Mouse (Mus musculus) gastrocnemius, adult 2 months (tissue): ENCODE data around the gene Nkx2-3. TPM values are rescaled to one million over a fixed set of nuclear protein-coding genes. Genes with fewer than 3 reads are reported as not detected.

Experiments
- DNase-seq: peaks from one replicate; pipeline ENCODE4 v3.0.0; 2022
- H3K27ac ChIP-seq: fragments of 200-600 bp; 2 replicates; pipeline ENCODE4 v1.8.1; 2022; ENCODE audit warnings: mild to moderate bottlenecking
- H3K4me3 ChIP-seq: fragments of 200-600 bp; 2 replicates; pipeline ENCODE4 v1.8.1; 2022; ENCODE audit warnings: mild to moderate bottlenecking, moderate library complexity
- CTCF ChIP-seq: fragments of 200-600 bp; IDR thresholded peaks from 2 replicates; pipeline ENCODE4 v1.8.1; 2022; ENCODE audit warnings: antibody characterized with exemption, mild to moderate bottlenecking, moderate library complexity
- intact Hi-C: fragments of 180-260 bp; cut with DNase I; formaldehyde crosslinking; loops from one replicate; pipeline ENCODE4 v1.15.1; 2025
- total RNA-seq, 2 experiments: library from RNA; stranded (reverse); gene quantifications; 2 replicates each; pipeline ENCODE4 v1.2.3; 2021

Nkx2-3 gene
- total RNA-seq, 2 experiments from 2014 or later, result not detected

DNA sequence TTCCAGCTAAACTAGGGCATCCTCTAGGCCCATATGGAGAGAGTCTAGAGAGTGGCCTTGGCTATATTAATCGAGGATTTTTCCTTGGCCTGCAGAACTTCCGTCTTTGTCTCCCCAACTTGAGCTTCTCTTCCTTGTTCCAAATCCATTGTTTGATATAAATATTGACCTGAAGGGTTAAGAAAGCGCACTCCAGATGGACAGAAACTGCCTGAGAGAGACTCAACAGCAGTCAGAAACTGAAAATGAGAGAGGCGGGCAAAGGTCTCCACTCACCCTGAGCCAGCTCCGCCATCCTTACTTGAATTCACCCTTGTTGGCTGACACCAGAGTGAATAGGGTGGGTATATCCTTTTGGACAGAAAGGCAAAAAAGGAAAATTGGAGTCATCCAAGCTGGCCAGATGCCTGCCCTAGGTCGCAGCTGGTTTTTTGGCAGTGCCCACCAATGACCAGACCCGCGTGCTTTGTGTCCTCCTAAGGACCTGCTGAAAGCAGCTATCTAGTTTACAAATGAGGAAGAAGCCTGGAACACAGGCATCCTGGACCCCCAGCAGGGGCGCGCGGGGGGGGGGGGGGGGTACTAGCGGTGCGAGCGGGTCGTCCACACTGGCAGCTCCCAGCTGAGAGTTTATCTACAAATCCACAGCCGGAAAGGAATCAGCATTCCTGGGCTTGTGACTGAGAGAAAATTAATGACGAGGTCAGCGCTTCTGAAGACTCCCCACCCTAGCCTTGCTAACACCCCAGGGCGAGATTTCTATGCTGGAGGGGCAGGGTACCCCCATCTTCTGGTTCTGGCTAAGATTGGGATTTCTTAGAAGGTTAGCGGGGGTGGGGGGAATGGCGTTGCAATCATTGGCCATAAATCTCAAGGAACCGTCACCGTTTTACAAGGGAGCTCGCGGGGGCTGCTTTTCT is 13.1 kb upstream of the Nkx2-3 start:
- DNase-seq, result no peak
- no peak for TF ChIP-seq CTCF
- Histone ChIP-seq H3K4me3 (no peak overlapping the region), H3K27ac (no peak overlapping the region)
- intact Hi-C loops, result no loop called here

DNA sequence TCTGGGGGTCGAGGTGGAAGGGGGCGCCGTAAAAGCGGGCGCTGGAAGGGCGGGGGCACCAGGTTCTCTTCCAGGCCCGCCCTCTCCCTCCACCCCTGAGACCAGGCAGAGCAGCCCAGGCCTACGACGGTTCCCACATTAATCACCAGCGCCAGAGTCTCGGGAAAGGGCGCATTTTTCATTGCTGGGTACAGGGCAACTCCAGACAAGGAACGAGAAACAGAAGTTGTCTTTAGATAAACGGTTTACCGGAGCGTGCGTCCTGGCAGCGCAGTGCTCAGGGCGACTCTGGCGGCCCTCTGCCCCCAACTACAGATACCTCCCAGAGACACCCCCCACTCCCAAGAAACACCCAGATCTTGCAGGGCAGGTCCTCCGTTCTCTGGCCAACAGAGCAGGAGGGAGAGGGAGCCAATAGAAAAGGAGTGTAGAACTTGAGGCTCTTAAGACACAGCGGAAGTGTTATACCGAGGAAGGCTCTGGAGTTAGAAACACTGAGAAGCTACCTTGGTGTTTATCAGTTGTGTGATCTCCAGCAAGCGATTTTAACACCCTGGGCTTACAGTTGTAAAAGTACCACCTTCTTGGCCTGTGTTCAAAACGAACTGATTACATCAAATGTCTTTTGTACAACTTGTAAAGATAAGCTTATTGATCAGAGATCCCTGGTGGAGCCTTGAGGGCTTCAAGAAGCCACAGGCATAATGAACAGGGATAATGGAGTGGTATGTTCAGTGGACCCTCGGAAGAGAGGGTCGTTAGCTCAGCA is 12.2 kb upstream of the Nkx2-3 start:
- H3K27ac ChIP-seq, result no peak overlapping the region
- intact Hi-C loops, result no loop called here
- no peak for TF ChIP-seq CTCF
- no peak overlapping the region for H3K4me3 ChIP-seq
- DNase-seq, result no peak

DNA sequence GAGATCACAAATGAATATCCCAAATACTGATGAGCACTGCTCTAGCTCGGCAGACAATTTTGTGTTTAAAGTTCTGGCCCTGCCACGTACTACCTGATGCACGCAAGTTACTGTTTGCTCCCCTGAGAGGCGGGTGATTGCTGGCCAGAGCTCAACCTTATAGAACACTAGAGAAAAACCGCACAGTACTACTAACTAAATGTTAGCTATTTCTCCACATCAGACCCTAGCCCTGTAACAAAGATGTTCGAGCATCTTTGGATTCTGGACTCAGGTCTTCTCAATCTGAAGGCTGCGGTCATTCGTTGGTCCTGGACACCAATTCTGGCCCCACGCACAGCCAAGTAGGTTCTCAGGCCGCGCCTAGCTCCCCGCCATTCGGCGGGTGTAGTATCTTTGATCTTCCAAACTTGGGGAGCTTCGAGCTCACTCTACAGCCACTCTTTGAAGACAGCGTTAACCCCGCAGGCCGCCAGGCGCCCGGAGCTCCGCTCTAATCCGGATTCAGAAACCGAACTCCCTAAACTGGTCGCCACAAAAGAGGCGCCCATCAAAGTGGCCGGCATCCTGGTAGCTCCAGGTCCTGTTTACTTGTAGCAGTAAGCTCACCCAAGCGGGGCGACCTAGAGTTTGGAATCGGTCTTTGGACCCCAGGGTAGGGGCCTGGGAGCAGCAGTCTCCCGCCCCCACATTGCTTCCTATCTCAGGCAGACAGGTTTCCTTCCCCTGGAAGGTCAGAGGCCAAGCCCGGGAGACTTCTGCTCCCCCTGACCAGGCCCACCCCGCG is 11.4 kb upstream of the Nkx2-3 start:
- no peak for DNase-seq
- intact Hi-C loops, result no loop called here
- Histone ChIP-seq H3K4me3 (no peak overlapping the region), H3K27ac (no peak overlapping the region)
- no peak for TF ChIP-seq CTCF

DNA sequence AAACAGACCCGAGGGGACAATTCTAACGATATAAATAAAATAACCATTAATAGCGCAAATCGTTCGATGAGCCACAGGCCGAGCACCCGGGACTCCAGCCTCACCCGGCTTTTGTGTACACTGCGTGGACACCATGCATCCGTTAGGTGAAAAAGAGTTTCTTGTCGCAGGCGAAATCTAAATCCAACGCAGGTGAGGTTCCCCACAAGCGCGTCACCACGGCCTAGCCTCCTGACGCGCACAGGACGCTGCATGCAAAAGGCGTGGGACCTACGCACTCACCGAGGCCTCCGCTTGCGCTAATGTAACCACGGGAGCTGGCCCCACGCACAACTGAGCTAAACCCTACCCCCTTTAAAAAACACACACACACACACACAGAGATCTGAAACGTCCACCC is 10.7 kb upstream of the Nkx2-3 start:
- H3K4me3 ChIP-seq, result no peak overlapping the region
- intact Hi-C loops, result no loop called here
- TF ChIP-seq CTCF, result no peak
- no peak overlapping the region for H3K27ac ChIP-seq
- DNase-seq, result no peak

DNA sequence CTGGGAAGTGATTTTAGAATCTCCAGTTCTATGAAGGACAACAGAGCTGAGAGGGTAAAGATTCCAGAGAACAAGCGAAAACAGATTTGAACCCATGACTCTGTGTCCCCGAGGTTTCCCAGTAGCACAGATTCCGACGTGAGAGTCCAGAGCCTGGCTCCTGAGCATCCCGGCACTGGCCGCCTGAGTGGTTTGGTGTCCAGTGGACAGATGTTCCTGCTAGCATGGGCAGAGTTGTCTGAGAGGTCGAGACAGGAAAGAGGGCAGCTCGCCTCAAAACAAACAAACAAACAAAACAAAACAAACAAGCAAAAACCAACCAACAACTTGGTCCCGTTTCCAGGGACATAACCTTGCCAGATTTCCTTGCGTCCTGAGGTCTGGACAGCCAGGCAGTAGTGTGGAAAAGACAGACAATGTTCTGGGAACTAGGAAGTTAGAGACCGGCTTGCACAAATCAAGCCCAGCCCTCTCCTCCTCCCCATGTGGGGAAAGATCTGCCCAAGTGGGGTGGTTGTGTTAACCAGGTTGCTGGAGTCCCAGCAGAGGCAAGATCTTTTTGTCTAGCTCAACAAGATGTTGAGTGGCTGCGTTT is 10.0 kb upstream of the Nkx2-3 start:
- TF ChIP-seq CTCF, result no peak
- H3K4me3 ChIP-seq, result no peak overlapping the region
- intact Hi-C loops, result no loop called here
- H3K27ac ChIP-seq, result no peak overlapping the region
- no peak for DNase-seq

DNA sequence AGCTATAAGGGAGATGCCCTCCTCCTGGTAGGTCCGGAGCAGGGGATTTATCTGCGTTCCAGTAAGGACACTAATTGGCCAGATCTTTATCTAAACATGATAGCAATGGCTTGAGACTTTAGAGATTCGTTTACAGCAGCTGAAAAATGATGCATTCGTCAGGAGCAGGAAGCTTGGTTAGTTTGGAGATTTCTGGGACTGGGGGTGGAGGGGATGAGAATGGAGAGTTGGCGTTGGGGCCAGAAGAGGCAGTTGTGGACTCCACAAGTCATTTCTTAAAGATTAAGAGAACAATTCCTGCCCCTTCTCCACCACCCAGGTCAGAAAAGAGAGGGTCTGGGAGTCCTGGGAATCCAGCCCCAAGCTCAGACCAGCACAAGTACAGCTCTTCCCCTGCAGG is 8.6 kb upstream of the Nkx2-3 start:
- no peak overlapping the region for H3K27ac ChIP-seq
- intact Hi-C loops, result no loop called here
- no peak for DNase-seq
- H3K4me3 ChIP-seq, result no peak overlapping the region
- TF ChIP-seq CTCF, result no peak

DNA sequence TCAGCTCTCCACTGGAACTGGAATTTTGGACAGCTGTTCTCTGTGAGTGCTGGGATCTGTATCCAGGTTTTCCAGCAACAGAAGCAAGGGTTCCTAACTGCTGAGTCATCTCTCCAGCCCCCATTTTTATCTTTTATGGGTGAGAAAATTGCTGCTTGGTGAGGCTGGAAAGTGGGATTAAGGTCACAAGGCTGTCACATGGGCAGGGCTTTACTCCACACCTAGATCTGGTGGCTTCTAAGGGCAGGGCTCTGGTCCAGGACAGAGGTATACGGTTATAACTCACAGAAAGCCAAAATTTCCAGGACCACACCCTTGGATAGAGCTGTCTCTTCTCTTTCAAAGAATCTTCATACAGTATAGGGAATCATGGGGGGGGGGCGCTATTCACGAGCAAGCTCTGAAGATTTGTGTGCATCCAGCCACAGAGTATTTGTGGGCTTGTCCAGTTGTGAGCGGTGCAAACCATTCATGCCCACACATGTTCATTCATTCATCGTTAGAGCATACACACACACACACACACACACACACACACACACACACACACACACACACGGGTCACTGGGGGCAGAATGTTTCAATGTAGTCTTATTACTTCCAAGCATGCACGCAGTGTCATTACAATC is 7.5 kb upstream of the Nkx2-3 start:
- no peak for TF ChIP-seq CTCF
- no peak for DNase-seq
- Histone ChIP-seq H3K27ac (no peak overlapping the region), H3K4me3 (no peak overlapping the region)
- intact Hi-C loops, result no loop called here

DNA sequence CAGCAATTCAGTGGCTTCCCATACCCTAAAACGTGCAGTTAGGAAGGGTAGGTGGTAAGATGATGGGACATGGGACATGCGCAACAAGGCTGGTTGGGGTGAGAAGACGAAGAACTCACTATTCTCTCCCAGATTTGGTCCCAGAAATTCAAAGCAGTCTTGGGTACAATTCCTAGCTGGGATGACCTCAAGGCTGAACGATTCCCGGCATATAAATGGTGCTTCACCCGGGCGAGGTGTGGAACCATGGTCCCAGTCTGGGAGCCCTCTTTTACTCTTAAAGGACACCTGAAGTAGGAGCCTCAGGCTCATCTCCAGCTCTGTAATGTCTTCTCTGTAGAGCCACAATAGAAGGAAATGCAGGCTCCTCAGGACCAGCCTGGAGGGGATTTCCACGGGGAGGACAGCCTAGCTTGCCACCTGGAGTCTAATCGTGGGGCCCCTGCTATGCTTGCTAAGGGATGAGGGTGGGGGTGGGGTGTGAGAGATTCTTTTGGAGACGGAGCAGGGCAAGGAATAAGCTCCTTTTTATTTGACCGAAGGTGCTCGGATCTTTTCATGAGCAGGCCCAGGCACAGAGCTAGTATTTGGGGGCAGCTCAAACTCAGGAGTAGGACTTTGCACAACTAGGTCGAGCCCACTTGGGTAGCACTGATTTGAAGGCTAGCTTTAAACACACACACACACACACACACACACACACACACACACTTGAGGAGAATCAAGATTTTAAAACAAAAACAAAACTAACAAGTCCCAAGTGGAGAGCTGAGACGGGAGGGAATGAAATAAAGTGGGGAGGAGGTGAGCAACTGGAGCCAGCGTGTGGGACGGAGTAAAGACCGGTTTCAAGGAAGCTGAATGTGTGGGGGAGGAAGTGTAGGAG is 6.2 kb upstream of the Nkx2-3 start:
- Histone ChIP-seq H3K27ac (no peak overlapping the region), H3K4me3 (no peak overlapping the region)
- DNase-seq, result no peak
- intact Hi-C loops, result no loop called here
- TF ChIP-seq CTCF, result no peak

DNA sequence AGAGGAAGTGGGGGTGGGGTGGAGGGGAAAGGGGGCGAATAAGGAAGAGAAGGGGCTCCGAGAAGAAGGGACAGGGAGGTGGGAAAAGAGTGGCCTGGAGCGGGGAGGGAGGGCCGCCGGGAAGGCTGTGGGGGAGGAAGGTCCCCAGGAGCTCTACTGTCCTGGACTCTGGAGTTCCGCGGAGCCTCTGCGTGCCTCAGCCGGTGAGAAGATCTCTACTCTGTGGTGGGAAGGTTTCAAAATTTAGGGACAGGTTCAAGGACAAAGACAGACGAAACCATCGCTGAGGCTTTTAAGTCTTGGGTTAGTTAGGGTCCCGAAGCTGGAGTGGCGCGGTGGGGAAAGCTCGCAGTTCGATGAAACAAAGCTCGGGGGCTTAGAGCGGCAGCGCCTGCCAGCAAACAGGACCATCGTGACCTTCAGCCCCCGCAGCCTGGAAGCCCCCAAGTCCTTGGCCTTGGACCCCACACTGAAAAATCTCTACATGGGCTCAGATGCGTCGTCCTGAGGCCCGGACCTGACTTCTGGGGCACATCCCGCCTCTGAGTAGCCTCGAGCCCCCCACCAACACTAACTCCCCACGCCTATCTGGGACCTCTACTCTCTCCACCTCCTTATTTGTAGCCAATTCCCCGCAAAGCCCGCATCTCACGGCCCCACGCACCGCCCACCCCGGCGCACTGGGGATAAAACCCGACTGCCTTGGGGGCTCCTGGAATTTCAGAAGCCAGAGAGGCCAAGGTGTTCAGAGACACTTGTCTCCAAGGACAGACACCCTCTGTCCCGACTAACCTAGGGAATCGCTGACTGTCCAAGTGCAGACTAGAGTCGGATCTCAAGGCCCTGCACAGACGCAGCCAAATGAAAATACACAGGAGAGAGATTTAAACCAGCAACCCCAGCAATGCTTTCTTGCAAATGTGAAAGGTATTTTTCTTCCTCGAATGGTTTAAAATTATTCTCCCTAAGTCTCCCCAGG is 5.3 kb upstream of the Nkx2-3 start:
- H3K4me3 ChIP-seq, result no peak overlapping the region
- intact Hi-C loops, result no loop called here
- TF ChIP-seq CTCF, result no peak
- H3K27ac ChIP-seq, result no peak overlapping the region
- DNase-seq, result no peak
